Mouse (Mus musculus) bone marrow macrophage, adult 2 months (primary cell): ENCODE data around the gene Usp45.

Experiments
- CTCF ChIP-seq: IDR thresholded peaks from 2 replicates; pipeline ENCODE4 v1.5.1; 2012; ENCODE audit warnings: low read depth, mild to moderate bottlenecking, low read length, moderate library complexity
- POLR2A ChIP-seq: IDR thresholded peaks from 2 replicates; pipeline ENCODE4 v1.6.1; 2012; ENCODE audit warnings: mild to moderate bottlenecking, low read depth, low read length, borderline replicate concordance

DNA sequence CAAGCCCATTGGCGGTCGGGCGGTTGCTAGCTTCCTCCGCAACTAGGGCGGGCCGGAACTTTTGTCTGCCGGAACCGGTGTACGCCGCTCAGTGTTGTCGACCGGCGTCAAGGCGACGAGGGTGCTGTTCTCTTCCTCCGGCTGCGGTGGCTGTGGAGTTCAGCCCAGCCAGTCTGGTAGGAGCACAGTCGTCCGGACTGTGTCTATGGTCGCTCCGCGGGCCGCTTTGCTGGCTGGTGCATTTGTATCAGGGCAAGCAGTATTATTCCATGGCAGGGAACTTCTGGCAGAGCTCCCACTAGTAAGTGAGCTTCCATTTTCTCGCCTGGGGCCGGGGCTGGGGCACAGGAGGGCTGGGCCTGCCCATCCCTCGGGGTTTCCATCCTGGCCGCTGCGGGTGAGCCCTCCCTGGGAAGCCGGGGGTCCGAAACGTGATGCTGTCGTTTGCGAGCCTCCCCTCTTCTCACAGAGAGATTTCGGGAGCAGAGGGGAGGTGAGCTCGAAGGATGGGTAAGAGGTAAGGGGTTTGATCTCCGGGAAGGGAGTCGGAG is 39.3 kb upstream of the Usp45 start, which contains the start of gene Ccnc:
- TF ChIP-seq POLR2A (no peak), CTCF (no peak)
